Mouse (Mus musculus): ENCODE measurements around the gene Zfp11.

Gene Zfp11

GRCm38 (mm10) chr5:129611060-129611459 is 58.8 kb downstream of the Zfp11 start:
- peak; percentile 37 for DNase-seq (ENCODE audit: low read depth, low spot score)

DNA sequence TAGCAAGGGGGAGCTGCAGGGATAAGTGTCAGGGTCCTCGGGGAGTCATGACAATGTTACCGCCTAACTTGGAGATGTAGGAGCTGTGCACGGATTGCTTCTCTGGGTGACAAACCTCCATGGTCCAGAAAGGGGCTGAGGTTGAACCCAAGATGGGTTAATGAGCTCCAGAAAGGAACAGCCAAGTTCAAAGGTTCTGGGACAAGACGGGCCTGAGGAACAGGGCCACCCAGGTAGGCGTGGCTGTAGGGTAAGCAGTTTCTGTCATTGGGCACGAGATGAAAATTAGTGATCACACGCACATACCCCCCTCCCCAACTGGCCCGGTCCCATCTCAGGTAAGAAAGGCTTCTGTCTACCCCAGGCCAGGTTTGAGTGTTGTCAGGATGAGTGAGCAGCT is 62.4 kb downstream of the Zfp11 start:
- no peak for DNase-seq (ENCODE audit: low read depth, low spot score)
